Mouse (Mus musculus) heart, embryonic 13.5 days (tissue): ENCODE measurements around the gene Lrrc72. TPM values are rescaled to one million over a fixed set of nuclear protein-coding genes. Genes with fewer than 3 reads are reported as not detected.
"Not testable (repeated sequence)": the region's sequence is repeated elsewhere in the genome, so short reads cannot be mapped to it uniquely, and the experiment has no call there.

Experiments used
- ATAC-seq: fragments of 200-750 bp; cut with Nextera tagmentation; 2 replicates; pipeline ENCODE4 v1.8.0; 2017; ENCODE audit warnings: moderate TSS enrichment; ENCODE audit not compliant: insufficient number of reproducible peaks, low FRiP score, low TSS enrichment; ENCODE audit errors: extremely low read depth
- H3K27ac ChIP-seq: fragments of 300-500 bp; sonication (generic); replicated peaks from 2 replicates; pipeline ENCODE4 v1.5.1; 2015; ENCODE audit warnings: moderate library complexity, mild to moderate bottlenecking, inconsistent platforms
- H3K27me3 ChIP-seq: fragments of 300-500 bp; sonication (generic); replicated peaks from 2 replicates; pipeline ENCODE4 v1.6.1; 2015; ENCODE audit warnings: mild to moderate bottlenecking, inconsistent platforms
- H3K36me3 ChIP-seq: fragments of 300-500 bp; sonication (generic); 2 replicates; pipeline ENCODE4 v1.6.1; 2015; ENCODE audit warnings: mild to moderate bottlenecking, inconsistent platforms
- H3K4me1 ChIP-seq: fragments of 300-500 bp; sonication (generic); 2 replicates; pipeline ENCODE4 v1.6.1; 2015; ENCODE audit warnings: inconsistent platforms
- H3K4me2 ChIP-seq: fragments of 300-500 bp; sonication (generic); 2 replicates; pipeline ENCODE4 v1.6.1; 2015; ENCODE audit warnings: inconsistent platforms, mild to moderate bottlenecking, moderate library complexity
- H3K4me3 ChIP-seq: fragments of 300-500 bp; sonication (generic); 2 replicates; pipeline ENCODE4 v1.5.1; 2015; ENCODE audit warnings: moderate library complexity, mild to moderate bottlenecking, inconsistent platforms
- H3K9ac ChIP-seq: fragments of 300-500 bp; sonication (generic); 2 replicates; pipeline ENCODE4 v1.6.1; 2015; ENCODE audit warnings: inconsistent platforms, mild to moderate bottlenecking, moderate library complexity
- H3K9me3 ChIP-seq: fragments of 300-500 bp; sonication (generic); 2 replicates; pipeline ENCODE4 v1.6.1; 2016; ENCODE audit warnings: inconsistent platforms
- WGBS: fragments of 180-500 bp; shearing (Covaris S2); methylation state at CpG from one replicate; pipeline ENCODE4 v1.1.7; 2015; ENCODE audit warnings: mixed read lengths; 5-methylcytosine and 5-hydroxymethylcytosine counted together
- polyA plus RNA-seq: library from polyadenylated mRNA; unstranded; fragments of >200 nt; fragmentation: Nextera tagmentation; extraction: Ambion mirVana; gene quantifications from 2 replicates; pipeline ENCODE4 v1.2.1, GENCODE M21; 2015

The Lrrc72 gene
- polyA plus RNA-seq, 1 experiment from 2014 or later: not detected

DNA sequence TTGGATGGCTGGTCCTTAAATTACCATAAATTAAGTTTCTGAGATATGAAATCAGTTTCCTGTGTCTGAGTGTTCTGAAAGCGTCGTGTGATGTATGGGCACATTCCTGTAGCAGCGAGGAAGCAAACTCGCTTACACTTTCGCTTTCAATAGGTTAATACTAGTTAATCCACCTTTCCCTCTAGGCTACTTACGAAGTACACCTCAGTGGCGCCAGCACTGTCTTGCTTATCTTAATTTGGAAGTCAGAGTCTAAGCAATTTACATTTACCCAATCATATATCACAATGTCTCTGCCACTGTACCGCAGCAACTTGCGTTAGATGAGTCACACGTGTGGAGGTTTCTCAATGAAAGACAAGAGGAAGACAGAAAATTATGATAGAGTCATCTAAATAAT, 36.3 kb downstream of the Lrrc72 start:
- H3K4me3 ChIP-seq: 0 out of 2 replicates have a peak overlapping the region, but pooled peaks have one; percentile 1
- ATAC-seq: no peak
- no peaks in the 10 kb centered on the region; the same call in 1 of the 2 replicates for H3K27me3 ChIP-seq
- peaks cover 7% of the 10 kb centered on the region; the same call in 1 of the 2 replicates for H3K4me1 ChIP-seq
- H3K9me3 ChIP-seq: no peaks in the 10 kb centered on the region
- H3K27ac ChIP-seq: no peak overlapping the region
- H3K4me2 ChIP-seq: peak overlapping the region; percentile 35
- WGBS: 71% methylated on average over 10 of the region's 10 CpGs
- H3K36me3 ChIP-seq: no peaks in the 10 kb centered on the region
- no peak overlapping the region for H3K9ac ChIP-seq

GRCm38 (mm10) chr12:36216230-36216629, 37.0 kb downstream of the Lrrc72 start:
- no peak overlapping the region for H3K4me3 ChIP-seq

DNA sequence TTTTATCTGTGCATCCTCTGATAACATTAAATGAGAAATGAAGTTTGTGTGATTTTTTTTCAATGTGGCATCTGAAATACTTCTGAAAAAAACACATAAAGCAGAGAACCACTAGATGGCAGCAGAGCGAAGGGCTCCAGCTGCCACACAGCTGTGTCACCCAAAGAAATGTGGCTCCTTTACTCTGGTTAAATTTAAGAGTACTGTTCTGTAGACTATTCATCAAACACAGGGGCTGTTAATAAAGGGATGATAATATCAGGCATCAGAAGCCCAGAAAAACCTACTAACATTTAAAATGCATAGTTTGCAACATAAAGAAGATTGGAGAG, 38.1 kb downstream of the Lrrc72 start:
- no peak overlapping the region for H3K27ac ChIP-seq
- WGBS: 2% methylated on average over 1 of the region's 1 CpGs
- no peak overlapping the region for H3K4me2 ChIP-seq
- H3K9me3 ChIP-seq: no peaks in the 10 kb centered on the region
- peaks cover 7% of the 10 kb centered on the region; the same call in 1 of the 2 replicates for H3K4me1 ChIP-seq
- H3K4me3 ChIP-seq: no peak overlapping the region
- no peak for ATAC-seq
- no peak overlapping the region for H3K9ac ChIP-seq
- H3K36me3 ChIP-seq: no peaks in the 10 kb centered on the region
- no peaks in the 10 kb centered on the region; the same call in 1 of the 2 replicates for H3K27me3 ChIP-seq

More at GRCm38 (mm10) chr12:36216230-36216629, 37.0 kb downstream of the Lrrc72 start:
- ATAC-seq: no peak
- H3K27ac ChIP-seq: no peak overlapping the region
- no peak overlapping the region for H3K9ac ChIP-seq
- H3K36me3 ChIP-seq: no peaks in the 10 kb centered on the region
- WGBS: 40% methylated on average over 4 of the region's 4 CpGs
- H3K27me3 ChIP-seq: no peaks in the 10 kb centered on the region; the same call in 1 of the 2 replicates
- peak overlapping the region; percentile 35; the same call in 1 of the 2 replicates for H3K4me2 ChIP-seq
- H3K9me3 ChIP-seq: no peaks in the 10 kb centered on the region
- H3K4me1 ChIP-seq: peaks cover 7% of the 10 kb centered on the region; the same call in 1 of the 2 replicates

- Histone ChIP-seq H3K4me1 (peaks cover 7% of the 10 kb centered on the region; the same call in 1 of the 2 replicates), H3K27me3 (no peaks in the 10 kb centered on the region; the same call in 1 of the 2 replicates), H3K4me3 (no peak overlapping the region), H3K9ac (no peak overlapping the region), H3K4me2 (no peak overlapping the region), H3K9me3 (no peaks in the 10 kb centered on the region), H3K36me3 (no peaks in the 10 kb centered on the region), H3K27ac (no peak overlapping the region)
- no peak for ATAC-seq
- WGBS: 44% methylated on average over 8 of the region's 8 CpGs
Measured at GRCm38 (mm10) chr12:36214389-36215148, 38.6 kb downstream of the Lrrc72 start.

DNA sequence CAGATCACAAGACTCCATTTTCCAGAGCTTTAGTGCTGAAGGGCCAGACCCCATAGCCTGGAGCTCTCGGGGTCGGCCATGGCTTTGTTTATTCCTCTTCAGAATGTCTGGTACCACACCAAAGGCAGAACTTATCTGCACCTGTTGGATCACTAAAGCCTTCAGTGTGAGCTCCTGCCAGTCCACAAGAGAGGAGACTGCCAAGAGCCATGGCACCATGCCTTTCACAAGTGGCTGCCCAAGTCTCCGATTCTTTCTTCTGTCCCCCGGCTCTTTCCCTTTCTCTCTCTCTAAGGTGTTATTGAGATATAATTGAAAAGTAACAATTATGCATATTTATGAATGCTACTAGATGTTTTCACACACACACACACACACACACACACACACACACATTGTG, 43.1 kb downstream of the Lrrc72 start:
- 80% methylated on average over 4 of the region's 4 CpGs for WGBS
- no peak overlapping the region for H3K9ac ChIP-seq

GRCm38 (mm10) chr12:36208456-36208855, 44.7 kb downstream of the Lrrc72 start:
- H3K4me2 ChIP-seq: no peak overlapping the region
- no peak for ATAC-seq
- peaks cover 9% of the 10 kb centered on the region; the same call in 1 of the 2 replicates for H3K4me1 ChIP-seq
- 77% methylated on average over 19 of the region's 19 CpGs for WGBS
- H3K27me3 ChIP-seq: no peaks in the 10 kb centered on the region
- no peak overlapping the region for H3K27ac ChIP-seq
- no peaks in the 10 kb centered on the region for H3K36me3 ChIP-seq
- no peak overlapping the region for H3K9ac ChIP-seq
- H3K9me3 ChIP-seq: no peaks in the 10 kb centered on the region
- H3K4me3 ChIP-seq: no peak overlapping the region

More for the DNA sequence above, 43.1 kb downstream of the Lrrc72 start:
- H3K9me3 ChIP-seq: no peaks in the 10 kb centered on the region
- no peak overlapping the region for H3K4me3 ChIP-seq
- H3K27ac ChIP-seq: no peak overlapping the region
- H3K27me3 ChIP-seq: no peaks in the 10 kb centered on the region
- H3K4me1 ChIP-seq: peaks cover 9% of the 10 kb centered on the region; the same call in 1 of the 2 replicates
- no peaks in the 10 kb centered on the region for H3K36me3 ChIP-seq
- H3K4me2 ChIP-seq: no peak overlapping the region
- no peak for ATAC-seq

DNA sequence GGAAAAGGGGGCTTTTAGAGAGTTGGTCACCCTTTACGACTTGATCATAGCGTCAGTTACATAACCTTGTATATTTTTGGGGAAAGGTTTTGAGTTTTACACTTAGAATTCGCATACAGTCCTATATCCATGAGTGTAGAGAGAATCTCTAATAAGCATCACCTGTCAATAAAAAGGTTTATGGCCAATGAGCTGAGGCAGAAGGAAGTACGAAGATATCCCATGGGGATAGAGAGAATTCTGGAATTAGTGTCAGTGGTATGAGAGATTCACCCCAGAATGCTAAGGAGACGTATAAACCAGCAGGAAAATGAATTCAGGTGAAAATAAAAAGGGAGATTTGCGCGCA, 45.4 kb downstream of the Lrrc72 start:
- no peak for ATAC-seq
- no peaks in the 10 kb centered on the region for H3K9me3 ChIP-seq

GRCm38 (mm10) chr12:36207072-36207799, 46.0 kb downstream of the Lrrc72 start:
- H3K4me2 ChIP-seq: peak overlapping the region; percentile 44
- no peak overlapping the region for H3K27ac ChIP-seq
- no peaks in the 10 kb centered on the region for H3K9me3 ChIP-seq
- H3K36me3 ChIP-seq: no peaks in the 10 kb centered on the region
- WGBS: 47% methylated on average over 9 of the region's 9 CpGs
- ATAC-seq: no peak
- H3K27me3 ChIP-seq: no peaks in the 10 kb centered on the region
- H3K4me3 ChIP-seq: peak overlapping the region; percentile 15; the same call in 1 of the 2 replicates
- H3K4me1 ChIP-seq: peaks cover 9% of the 10 kb centered on the region; the same call in 1 of the 2 replicates
- no peak overlapping the region for H3K9ac ChIP-seq

More for the DNA sequence above, 45.4 kb downstream of the Lrrc72 start:
- WGBS: 76% methylated on average over 7 of the region's 7 CpGs
- Histone ChIP-seq H3K27me3 (no peaks in the 10 kb centered on the region), H3K4me1 (peaks cover 9% of the 10 kb centered on the region; the same call in 1 of the 2 replicates), H3K4me2 (peak overlapping the region; percentile 44), H3K36me3 (no peaks in the 10 kb centered on the region), H3K4me3 (peak overlapping the region; percentile 15; the same call in 1 of the 2 replicates), H3K9ac (no peak overlapping the region), H3K27ac (no peak overlapping the region)

GRCm38 (mm10) chr12:36205579-36206119, 47.5 kb downstream of the Lrrc72 start:
- not testable (repeated sequence) for H3K27me3 ChIP-seq, H3K4me2 ChIP-seq, H3K4me1 ChIP-seq, ATAC-seq, H3K9ac ChIP-seq, H3K36me3 ChIP-seq, H3K9me3 ChIP-seq, H3K4me3 ChIP-seq, H3K27ac ChIP-seq
- WGBS: 53% methylated on average over 5 of the region's 5 CpGs

DNA sequence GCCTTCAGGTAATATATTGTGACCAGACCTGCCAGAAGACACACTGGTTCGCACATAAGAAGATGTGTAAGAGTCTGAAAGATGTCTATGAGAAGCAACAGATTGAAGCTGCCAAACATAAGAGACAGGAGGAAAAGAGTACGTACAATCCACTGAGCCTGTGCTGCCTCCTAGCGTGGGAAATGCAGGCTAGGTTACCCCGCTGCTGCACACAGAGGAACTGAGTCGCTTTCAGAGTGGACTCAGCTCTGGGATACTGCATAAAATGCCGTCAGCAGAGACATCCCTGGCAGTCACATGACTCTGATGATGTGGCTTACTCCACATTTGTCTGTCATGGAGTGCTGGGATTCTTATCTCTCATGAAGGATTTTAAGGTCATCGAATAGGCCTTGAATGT, 58.2 kb downstream of the Lrrc72 start:
- Histone ChIP-seq H3K27ac (no peak overlapping the region), H3K36me3 (peaks cover 83% of the 10 kb centered on the region), H3K27me3 (no peaks in the 10 kb centered on the region), H3K4me1 (no peaks in the 10 kb centered on the region), H3K9ac (no peak overlapping the region), H3K4me2 (no peak overlapping the region), H3K9me3 (peaks cover 19% of the 10 kb centered on the region), H3K4me3 (no peak overlapping the region)
- ATAC-seq: no peak
- WGBS: 83% methylated on average over 7 of the region's 7 CpGs

DNA sequence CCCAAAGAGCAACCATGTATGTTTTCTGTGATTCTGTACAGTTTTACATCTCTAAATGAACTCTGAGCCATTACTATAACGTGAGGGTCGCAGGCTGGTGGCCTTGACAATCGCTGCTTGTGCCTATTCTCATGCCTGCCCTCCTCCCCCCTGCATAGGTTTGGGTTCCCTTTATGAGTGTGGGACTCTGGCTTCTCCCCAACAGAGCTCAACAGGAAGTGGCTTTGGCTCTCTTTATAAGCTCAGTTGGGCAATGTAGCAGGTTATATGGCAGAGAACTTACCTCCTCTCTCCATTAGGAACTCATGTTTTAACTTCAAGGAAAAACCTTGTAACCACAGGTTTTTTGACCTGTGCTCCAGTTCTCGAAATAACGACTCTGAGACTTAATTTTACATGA, 62.9 kb downstream of the Lrrc72 start:
- Histone ChIP-seq H3K9me3 (no peaks in the 10 kb centered on the region), H3K27ac (no peak overlapping the region), H3K9ac (no peak overlapping the region), H3K27me3 (no peaks in the 10 kb centered on the region), H3K36me3 (peaks cover 89% of the 10 kb centered on the region), H3K4me1 (no peaks in the 10 kb centered on the region), H3K4me2 (no peak overlapping the region), H3K4me3 (no peak overlapping the region)
- WGBS: 84% methylated on average over 5 of the region's 5 CpGs
- ATAC-seq: no peak
